Mouse (Mus musculus) c-Kit-positive CD71-positive TER-119-positive erythroid progenitor cells, embryonic 14.5 days (primary cell): ENCODE data around the gene Nudt16.
"Not testable (repeated sequence)": the region's sequence is repeated elsewhere in the genome, so short reads cannot be mapped to it uniquely, and the experiment has no call there.

Experiments used
- DNase-seq: peaks from one replicate; pipeline ENCODE4 v3.0.0-alpha.2; 2013; ENCODE audit warnings: low spot score

Gene Nudt16

GRCm38 (mm10) chr9:105131253-105132001, at the start of gene Nudt16:
Gene Nudt16, minus strand, starts transcription at chr9:105131824.
- peak; percentile 87 for DNase-seq

GRCm38 (mm10) chr9:105144992-105145391, 13.4 kb upstream of the Nudt16 start, which contains the start of gene 1700080E11Rik:
Gene 1700080E11Rik, minus strand, starts transcription at chr9:105145092.
- DNase-seq: no peak

- no peak for DNase-seq
Observed at GRCm38 (mm10) chr9:105139204-105139603, 7.6 kb upstream of the Nudt16 start.

GRCm38 (mm10) chr9:105136404-105136803, 4.8 kb upstream of the Nudt16 start:
- no peak for DNase-seq

- DNase-seq: no peak
Observed at GRCm38 (mm10) chr9:105134536-105134935, 2.9 kb upstream of the Nudt16 start.

- DNase-seq: no peak
Observed at GRCm38 (mm10) chr9:105132002-105132367, 361 bp upstream of the Nudt16 start.

- DNase-seq: no peak
Observed at GRCm38 (mm10) chr9:105130331-105130730, 1.3 kb downstream of the Nudt16 start.

- not testable (repeated sequence) for DNase-seq
Observed at GRCm38 (mm10) chr9:105125206-105125605, 6.4 kb downstream of the Nudt16 start.

- DNase-seq: no peak
Observed at GRCm38 (mm10) chr9:105103893-105104292, 27.7 kb downstream of the Nudt16 start.

GRCm38 (mm10) chr9:105101911-105102310, 29.7 kb downstream of the Nudt16 start:
- DNase-seq: no peak

- DNase-seq: no peak
Observed at GRCm38 (mm10) chr9:105100807-105101570, 30.6 kb downstream of the Nudt16 start.

GRCm38 (mm10) chr9:105080246-105080645, 51.4 kb downstream of the Nudt16 start:
- DNase-seq: no peak
